Mouse (Mus musculus): ENCODE data around the gene Tmem116. TPM values are rescaled to one million over a fixed set of nuclear protein-coding genes. Genes with fewer than 3 reads are reported as not detected.
A peak's percentile ranks its signal among the peaks of the same experiment; 100 is the strongest.

Gene Tmem116
- polyA plus RNA-seq (2015; fragmentation: Nextera tagmentation; extraction: Ambion mirVana), result 4.5 and 4.8 TPM in 2 replicates

GRCm38 (mm10) chr5:121451644-121452025, at the start of gene Tmem116:
Gene Tmem116, plus strand, starts transcription at chr5:121451893.
- peak within 1 kb of the TSS; percentile 91 for H3K4me3 ChIP-seq (ENCODE audit: low read depth, low read length)
- H3K27me3 ChIP-seq (ENCODE audit: control insufficient read depth, insufficient read depth, low read length), result no peaks in the 10 kb centered on the region
- WGBS, result under 1% methylated on average over 17 of the region's 17 CpGs
- ATAC-seq (ENCODE audit: low FRiP score, low TSS enrichment) (no peak), DNase-seq (ENCODE audit: low spot score) (peak; percentile 53)
- peak within 1 kb of the TSS; percentile 79 for H3K4me2 ChIP-seq (replicated peaks; ENCODE audit: low read depth)
- no peaks in the 10 kb centered on the region for H3K9me3 ChIP-seq (ENCODE audit: control insufficient read depth, low read length)
- TF ChIP-seq EP300 (optimal IDR thresholded peaks at IDR 0.05) (no peak), CTCF (IDR thresholded peaks at IDR 0.05; ENCODE audit: low read depth) (no peak)
- peak within 1 kb of the TSS; percentile 98 for H3K27ac ChIP-seq (replicated peaks)
- peaks cover 9% of the 10 kb centered on the region for H3K36me3 ChIP-seq (ENCODE audit: control insufficient read depth, insufficient read depth, low read length)
- H3K9ac ChIP-seq (ENCODE audit: low read length), result peak within 1 kb of the TSS; percentile 91
- peaks cover 8% of the 10 kb centered on the region for H3K4me1 ChIP-seq (replicated peaks; ENCODE audit: control insufficient read depth, insufficient read depth)

GRCm38 (mm10) chr5:121407856-121408255, 43.8 kb upstream of the Tmem116 start:
- TF ChIP-seq EP300 (optimal IDR thresholded peaks at IDR 0.05), result no peak
- TF ChIP-seq CTCF (IDR thresholded peaks at IDR 0.05; ENCODE audit: low read depth), result no peak
- Histone ChIP-seq H3K4me1 (replicated peaks; ENCODE audit: control insufficient read depth, insufficient read depth) (no peaks in the 10 kb centered on the region), H3K9ac (ENCODE audit: low read length) (no peak overlapping the region), H3K27ac (replicated peaks) (no peak overlapping the region), H3K4me3 (ENCODE audit: low read depth, low read length) (no peak overlapping the region), H3K9me3 (ENCODE audit: control insufficient read depth, low read length) (no peaks in the 10 kb centered on the region), H3K4me2 (replicated peaks; ENCODE audit: low read depth) (no peak overlapping the region), H3K27me3 (ENCODE audit: control insufficient read depth, insufficient read depth, low read length) (no peaks in the 10 kb centered on the region), H3K36me3 (ENCODE audit: control insufficient read depth, insufficient read depth, low read length) (peaks cover 7% of the 10 kb centered on the region)
- WGBS, result 78% methylated on average over 8 of the region's 8 CpGs
- no peak for DNase-seq (ENCODE audit: low spot score)
- no peak for ATAC-seq (ENCODE audit: low FRiP score, low TSS enrichment)

- no peak overlapping the region for H3K4me3 ChIP-seq (ENCODE audit: low read depth, low read length)
- ATAC-seq (ENCODE audit: low FRiP score, low TSS enrichment), result no peak
- H3K9me3 ChIP-seq (ENCODE audit: control insufficient read depth, low read length), result no peaks in the 10 kb centered on the region
- no peak overlapping the region for H3K27ac ChIP-seq (replicated peaks)
- peaks cover 25% of the 10 kb centered on the region for H3K36me3 ChIP-seq (ENCODE audit: control insufficient read depth, insufficient read depth, low read length)
- WGBS, result 81% methylated on average over 4 of the region's 4 CpGs
- no peak for DNase-seq (ENCODE audit: low spot score)
- no peaks in the 10 kb centered on the region for H3K27me3 ChIP-seq (ENCODE audit: control insufficient read depth, insufficient read depth, low read length)
- no peaks in the 10 kb centered on the region for H3K4me1 ChIP-seq (replicated peaks; ENCODE audit: control insufficient read depth, insufficient read depth)
- H3K9ac ChIP-seq (ENCODE audit: low read length), result no peak overlapping the region
- TF ChIP-seq EP300 (optimal IDR thresholded peaks at IDR 0.05) (no peak), CTCF (IDR thresholded peaks at IDR 0.05; ENCODE audit: low read depth) (no peak)
- H3K4me2 ChIP-seq (replicated peaks; ENCODE audit: low read depth), result no peak overlapping the region
Measured at GRCm38 (mm10) chr5:121410975-121411374, 40.7 kb upstream of the Tmem116 start.

DNA sequence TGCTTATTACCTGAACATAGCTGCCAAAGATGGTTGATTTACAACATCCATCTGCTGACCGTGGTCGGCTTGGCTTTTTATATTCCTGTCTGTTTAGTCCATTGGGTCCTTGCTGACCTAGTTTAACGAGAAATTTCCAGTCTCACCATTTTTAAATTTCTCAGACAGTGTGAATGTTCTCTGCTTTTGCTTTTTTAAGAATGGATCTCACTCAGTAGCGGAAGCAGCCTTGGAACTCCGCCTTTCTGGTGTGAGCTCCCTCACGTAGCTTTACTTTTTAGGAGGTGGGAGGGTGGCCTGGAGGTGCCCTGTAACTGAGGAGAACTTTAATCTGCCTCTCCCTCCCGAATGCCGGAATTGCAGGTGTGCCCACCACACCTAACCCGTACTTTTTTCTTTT, 31.0 kb upstream of the Tmem116 start:
- Histone ChIP-seq H3K9me3 (ENCODE audit: control insufficient read depth, low read length) (no peaks in the 10 kb centered on the region), H3K9ac (ENCODE audit: low read length) (no peak overlapping the region), H3K27ac (replicated peaks) (no peak overlapping the region), H3K4me2 (replicated peaks; ENCODE audit: low read depth) (no peak overlapping the region), H3K4me1 (replicated peaks; ENCODE audit: control insufficient read depth, insufficient read depth) (no peaks in the 10 kb centered on the region), H3K36me3 (ENCODE audit: control insufficient read depth, insufficient read depth, low read length) (peaks cover 54% of the 10 kb centered on the region), H3K27me3 (ENCODE audit: control insufficient read depth, insufficient read depth, low read length) (no peaks in the 10 kb centered on the region), H3K4me3 (ENCODE audit: low read depth, low read length) (no peak overlapping the region)
- 90% methylated on average over 9 of the region's 9 CpGs for WGBS
- ATAC-seq (ENCODE audit: low FRiP score, low TSS enrichment), result no peak
- TF ChIP-seq CTCF (IDR thresholded peaks at IDR 0.05; ENCODE audit: low read depth) (no peak), EP300 (optimal IDR thresholded peaks at IDR 0.05) (no peak)
- no peak for DNase-seq (ENCODE audit: low spot score)

GRCm38 (mm10) chr5:121422787-121423186, 28.9 kb upstream of the Tmem116 start:
- H3K9ac ChIP-seq (ENCODE audit: low read length), result no peak overlapping the region
- peaks cover 56% of the 10 kb centered on the region for H3K36me3 ChIP-seq (ENCODE audit: control insufficient read depth, insufficient read depth, low read length)
- WGBS, result 91% methylated on average over 6 of the region's 6 CpGs
- ATAC-seq (ENCODE audit: low FRiP score, low TSS enrichment) (no peak), DNase-seq (ENCODE audit: low spot score) (no peak)
- H3K27me3 ChIP-seq (ENCODE audit: control insufficient read depth, insufficient read depth, low read length), result no peaks in the 10 kb centered on the region
- H3K9me3 ChIP-seq (ENCODE audit: control insufficient read depth, low read length), result no peaks in the 10 kb centered on the region
- H3K4me3 ChIP-seq (ENCODE audit: low read depth, low read length), result no peak overlapping the region
- TF ChIP-seq CTCF (IDR thresholded peaks at IDR 0.05; ENCODE audit: low read depth) (no peak), EP300 (optimal IDR thresholded peaks at IDR 0.05) (no peak)
- no peak overlapping the region for H3K4me2 ChIP-seq (replicated peaks; ENCODE audit: low read depth)
- no peak overlapping the region for H3K27ac ChIP-seq (replicated peaks)
- H3K4me1 ChIP-seq (replicated peaks; ENCODE audit: control insufficient read depth, insufficient read depth), result no peaks in the 10 kb centered on the region

GRCm38 (mm10) chr5:121423297-121423696, 28.4 kb upstream of the Tmem116 start:
- H3K4me3 ChIP-seq (ENCODE audit: low read depth, low read length), result no peak overlapping the region
- H3K27ac ChIP-seq (replicated peaks), result no peak overlapping the region
- H3K4me2 ChIP-seq (replicated peaks; ENCODE audit: low read depth), result no peak overlapping the region
- H3K27me3 ChIP-seq (ENCODE audit: control insufficient read depth, insufficient read depth, low read length), result no peaks in the 10 kb centered on the region
- H3K9me3 ChIP-seq (ENCODE audit: control insufficient read depth, low read length), result no peaks in the 10 kb centered on the region
- no peak overlapping the region for H3K9ac ChIP-seq (ENCODE audit: low read length)
- H3K36me3 ChIP-seq (ENCODE audit: control insufficient read depth, insufficient read depth, low read length), result peaks cover 56% of the 10 kb centered on the region
- TF ChIP-seq EP300 (optimal IDR thresholded peaks at IDR 0.05) (no peak), CTCF (IDR thresholded peaks at IDR 0.05; ENCODE audit: low read depth) (no peak)
- DNase-seq (ENCODE audit: low spot score) (no peak), ATAC-seq (ENCODE audit: low FRiP score, low TSS enrichment) (no peak)
- no peaks in the 10 kb centered on the region for H3K4me1 ChIP-seq (replicated peaks; ENCODE audit: control insufficient read depth, insufficient read depth)
- 86% methylated on average over 10 of the region's 10 CpGs for WGBS
